Mouse (Mus musculus) kidney, adult 2 months (tissue): Measurements from ENCODE around the gene Slc22a23.

Source experiments
- CTCF ChIP-seq: fragments of 200-500 bp; conservative IDR thresholded peaks from 2 replicates; pipeline ENCODE4 v1.5.1; 2011; ENCODE audit warnings: low read depth, mild to moderate bottlenecking, control low read depth, low read length, moderate library complexity, mixed read lengths; ENCODE audit not compliant: insufficient read depth, insufficient read length
- POLR2A ChIP-seq: fragments of 200-500 bp; IDR thresholded peaks from one replicate; pipeline ENCODE4 v1.6.1; 2011; ENCODE audit warnings: low read depth, low read length, control low read depth

GRCm38 (mm10) chr13:34254691-34255090, 90.3 kb downstream of the Slc22a23 start:
- TF ChIP-seq CTCF = no peak
- no peak for TF ChIP-seq POLR2A
